Mouse (Mus musculus) kidney, postnatal 0 days (tissue): Measurements from ENCODE around the gene Ddx5. TPM values are rescaled to one million over a fixed set of nuclear protein-coding genes. Genes with fewer than 3 reads are reported as not detected.
"Not testable (repeated sequence)": the region's sequence is repeated elsewhere in the genome, so short reads cannot be mapped to it uniquely, and the experiment has no call there.

ENCODE experiments used
- ATAC-seq: fragments of 200-750 bp; cut with Nextera tagmentation; replicated peaks from 2 replicates; pipeline ENCODE4 v1.8.0; 2017; ENCODE audit warnings: low read depth, moderate number of reproducible peaks, moderate TSS enrichment, moderate library complexity; ENCODE audit not compliant: low FRiP score
- DNase-seq: peaks from one replicate; pipeline ENCODE4 v3.0.0-alpha.2; 2016; ENCODE audit warnings: low spot score
- H3K27ac ChIP-seq: fragments of 300-500 bp; sonication (generic); 2 replicates; pipeline ENCODE4 v1.5.1; 2014; ENCODE audit warnings: mild to moderate bottlenecking
- H3K27me3 ChIP-seq: fragments of 300-500 bp; sonication (generic); 2 replicates; pipeline ENCODE4 v1.6.1; 2014; ENCODE audit warnings: low read length, mixed read lengths; ENCODE audit not compliant: insufficient read depth
- H3K36me3 ChIP-seq: fragments of 300-500 bp; sonication (generic); 2 replicates; pipeline ENCODE4 v1.6.1; 2014; ENCODE audit warnings: low read length, mixed read lengths; ENCODE audit not compliant: insufficient read depth
- H3K4me1 ChIP-seq: fragments of 300-500 bp; sonication (generic); replicated peaks from 2 replicates; pipeline ENCODE4 v1.6.1; 2014; ENCODE audit warnings: antibody characterized with exemption, low read length, mixed read lengths; ENCODE audit not compliant: insufficient read depth
- H3K4me2 ChIP-seq: fragments of 300-500 bp; sonication (generic); 2 replicates; pipeline ENCODE4 v1.6.1; 2014; ENCODE audit warnings: mild to moderate bottlenecking, low read length, moderate library complexity, mixed read lengths
- H3K4me3 ChIP-seq: fragments of 300-500 bp; sonication (generic); replicated peaks from 2 replicates; pipeline ENCODE4 v1.5.1; 2014; ENCODE audit warnings: low read depth, low read length
- H3K9ac ChIP-seq: fragments of 300-500 bp; sonication (generic); 2 replicates; pipeline ENCODE4 v1.6.1; 2014; ENCODE audit warnings: low read depth, low read length
- H3K9me3 ChIP-seq: fragments of 300-500 bp; sonication (generic); replicated peaks from 2 replicates; pipeline ENCODE4 v1.6.1; 2016; ENCODE audit warnings: low read length, inconsistent platforms, mixed read lengths
- CTCF ChIP-seq: IDR thresholded peaks from 2 replicates; pipeline ENCODE4 v1.5.1; 2016; ENCODE audit warnings: antibody characterized with exemption, low read depth, mild to moderate bottlenecking, moderate library complexity
- WGBS: fragments of 180-500 bp; shearing (Covaris S2); extraction: QIAGEN DNeasy Blood & Tissue Kit; methylation state at CpG from one replicate; pipeline ENCODE4 v1.1.7; 2014; 5-methylcytosine and 5-hydroxymethylcytosine counted together
- polyA plus RNA-seq: library from polyadenylated mRNA; unstranded; fragments of >200 nt; fragmentation: Nextera tagmentation; extraction: Ambion mirVana; gene quantifications from 2 replicates; pipeline ENCODE4 v1.2.1, GENCODE M21; 2015

Ddx5 gene
- polyA plus RNA-seq, 1 experiment from 2014 or later = 297 TPM

DNA sequence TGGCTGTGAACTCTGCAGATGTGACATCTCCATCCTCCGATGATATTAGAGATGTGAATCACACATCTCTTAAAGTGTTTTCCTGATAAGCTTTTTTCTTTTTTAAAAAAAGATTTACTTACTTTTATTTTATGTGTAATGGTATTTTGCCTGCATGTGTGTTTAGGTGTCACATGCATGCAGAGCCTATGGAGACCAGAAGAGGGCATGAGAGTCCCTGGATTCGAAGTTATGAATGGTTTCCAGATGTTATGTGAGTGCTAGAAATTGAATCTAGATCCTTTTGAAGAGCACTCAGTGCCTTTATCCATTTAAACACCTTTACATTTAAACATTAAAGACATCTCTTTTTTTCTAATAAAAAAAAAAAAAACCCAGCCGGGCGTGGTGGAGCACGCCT lies 44.0 kb downstream of the Ddx5 start:
- Histone ChIP-seq H3K4me2 (no peak overlapping the region), H3K4me1 (no peaks in the 10 kb centered on the region), H3K9ac (no peak overlapping the region), H3K9me3 (no peaks in the 10 kb centered on the region), H3K27me3 (no peaks in the 10 kb centered on the region), H3K27ac (no peak overlapping the region), H3K36me3 (no peaks in the 10 kb centered on the region), H3K4me3 (no peak overlapping the region)
- no peak for ATAC-seq
- WGBS = 90% methylated on average over 5 of the region's 5 CpGs
- peak; percentile 44; the same call in 1 of the 2 replicates for TF ChIP-seq CTCF
- DNase-seq = no peak

- Histone ChIP-seq H3K27me3 (no peaks in the 10 kb centered on the region), H3K4me2 (no peak overlapping the region), H3K4me3 (no peak overlapping the region), H3K9me3 (no peaks in the 10 kb centered on the region), H3K36me3 (no peaks in the 10 kb centered on the region), H3K9ac (no peak overlapping the region), H3K27ac (no peak overlapping the region), H3K4me1 (no peaks in the 10 kb centered on the region)
- WGBS = 36% methylated on average over 6 of the region's 6 CpGs
- TF ChIP-seq CTCF = peak; percentile 80
- DNase-seq (peak; percentile 86), ATAC-seq (no peak)
These were observed 46.6 kb downstream of the Ddx5 start for GRCm38 (mm10) chr11:106742388-106742841.

GRCm38 (mm10) chr11:106741826-106742225 lies 47.2 kb downstream of the Ddx5 start:
- TF ChIP-seq CTCF = no peak
- no peak overlapping the region for H3K9ac ChIP-seq
- H3K4me3 ChIP-seq = no peak overlapping the region
- H3K4me2 ChIP-seq = no peak overlapping the region
- H3K27ac ChIP-seq = no peak overlapping the region
- H3K36me3 ChIP-seq = no peaks in the 10 kb centered on the region
- no peaks in the 10 kb centered on the region for H3K27me3 ChIP-seq
- no peaks in the 10 kb centered on the region for H3K9me3 ChIP-seq
- no peak for DNase-seq
- WGBS = 94% methylated on average over 3 of the region's 3 CpGs
- no peaks in the 10 kb centered on the region for H3K4me1 ChIP-seq
- ATAC-seq = no peak

- DNase-seq (no peak), ATAC-seq (no peak)
These were observed 47.8 kb downstream of the Ddx5 start for GRCm38 (mm10) chr11:106741232-106741631.

DNA sequence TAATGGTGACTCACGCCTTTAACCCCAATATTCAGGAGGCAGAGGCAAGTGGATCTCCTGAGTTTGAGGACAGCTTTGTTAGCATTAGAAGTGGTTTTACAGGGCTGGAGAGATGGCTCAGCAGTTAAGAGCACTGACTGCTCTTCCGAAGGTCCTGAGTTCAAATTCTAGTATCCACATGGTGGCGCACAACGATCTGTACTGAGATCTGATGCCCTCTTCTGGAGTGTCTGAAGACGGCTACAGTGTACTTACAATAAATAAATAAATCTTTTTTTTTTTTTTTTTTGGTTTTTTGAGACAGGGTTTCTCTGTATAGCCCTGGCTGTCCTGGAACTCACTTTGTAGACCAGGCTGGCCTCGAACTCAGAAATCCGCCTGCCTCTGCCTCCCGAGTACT lies 48.3 kb downstream of the Ddx5 start:
- 92% methylated on average over 8 of the region's 8 CpGs for WGBS
- H3K27me3 ChIP-seq, H3K4me2 ChIP-seq, H3K27ac ChIP-seq, H3K4me3 ChIP-seq, ATAC-seq, H3K4me1 ChIP-seq, H3K9me3 ChIP-seq, DNase-seq, H3K36me3 ChIP-seq, H3K9ac ChIP-seq: not testable (repeated sequence)

More at GRCm38 (mm10) chr11:106741232-106741631, 47.8 kb downstream of the Ddx5 start:
- Histone ChIP-seq H3K4me2 (no peak overlapping the region), H3K27me3 (no peaks in the 10 kb centered on the region), H3K9ac (no peak overlapping the region), H3K4me3 (no peak overlapping the region), H3K27ac (no peak overlapping the region), H3K36me3 (no peaks in the 10 kb centered on the region), H3K9me3 (no peaks in the 10 kb centered on the region), H3K4me1 (no peaks in the 10 kb centered on the region)
- WGBS = 80% methylated on average over 6 of the region's 6 CpGs
- no peak for TF ChIP-seq CTCF

DNA sequence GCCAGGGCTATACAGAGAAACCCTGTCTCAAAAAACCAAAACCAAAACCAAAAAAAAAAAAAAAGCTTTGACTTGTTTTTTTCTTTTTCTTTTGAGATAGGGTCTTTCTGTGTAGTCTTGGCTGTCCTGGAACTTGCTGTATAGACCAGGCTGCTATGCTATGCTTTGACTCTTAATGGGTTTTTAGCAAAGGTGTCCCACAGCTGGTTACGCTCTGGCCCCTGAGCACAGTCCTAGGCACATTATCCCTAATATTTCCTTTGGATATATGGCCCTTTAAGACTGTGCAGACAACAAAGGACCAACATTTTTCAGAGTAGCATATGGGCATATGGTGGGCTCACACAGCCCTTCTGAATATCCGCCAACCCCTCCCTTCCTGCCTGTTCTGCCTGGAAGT lies 49.9 kb downstream of the Ddx5 start:
- no peak overlapping the region for H3K4me2 ChIP-seq
- no peaks in the 10 kb centered on the region for H3K4me1 ChIP-seq
- TF ChIP-seq CTCF = no peak
- H3K9ac ChIP-seq = no peak overlapping the region
- DNase-seq = no peak
- no peaks in the 10 kb centered on the region for H3K27me3 ChIP-seq
- H3K4me3 ChIP-seq = no peak overlapping the region
- H3K27ac ChIP-seq = no peak overlapping the region
- 96% methylated on average over 2 of the region's 2 CpGs for whole genome bisulfite sequencing
- no peaks in the 10 kb centered on the region for H3K9me3 ChIP-seq
- no peaks in the 10 kb centered on the region for H3K36me3 ChIP-seq
- ATAC-seq = no peak

GRCm38 (mm10) chr11:106737178-106737621 lies 51.8 kb downstream of the Ddx5 start:
- no peaks in the 10 kb centered on the region for H3K9me3 ChIP-seq
- ATAC-seq = no peak

More at GRCm38 (mm10) chr11:106737178-106737621, 51.8 kb downstream of the Ddx5 start:
- Histone ChIP-seq H3K4me3 (no peak overlapping the region), H3K4me2 (no peak overlapping the region), H3K27me3 (no peaks in the 10 kb centered on the region), H3K4me1 (no peaks in the 10 kb centered on the region), H3K27ac (peak overlapping the region; percentile 19), H3K36me3 (no peaks in the 10 kb centered on the region), H3K9ac (peak overlapping the region; percentile 35; the same call in 1 of the 2 replicates)
- peak; percentile 62 for DNase-seq
- 21% methylated on average over 12 of the region's 12 CpGs for WGBS
- no peak for TF ChIP-seq CTCF
